Mouse (Mus musculus) CH12.LX (cell line): ENCODE measurements around the gene Sigirr. TPM values are rescaled to one million over a fixed set of nuclear protein-coding genes. Genes with fewer than 3 reads are reported as not detected.

Experiments
- DNase-seq: peaks from one replicate; pipeline ENCODE4 v3.0.0-alpha.2; 2013; ENCODE audit errors: extremely low read depth
- H3K27ac ChIP-seq: 2 replicates; pipeline ENCODE4 v1.5.1; 2012; ENCODE audit warnings: low read depth, mild to moderate bottlenecking, control low read depth, moderate library complexity; ENCODE audit not compliant: insufficient read depth
- H3K27me3 ChIP-seq: replicated peaks from 2 replicates; pipeline ENCODE3; 2012; ENCODE audit warnings: inconsistent platforms
- H3K36me3 ChIP-seq, 2 experiments: replicated peaks in 1 of 2; 2 replicates each; pipeline versions ENCODE3 to v1.6.1; 2012; ENCODE audit warnings: inconsistent platforms in 1 of 2, low read length in 1 of 2, mild to moderate bottlenecking in 1 of 2, mixed read lengths in 1 of 2, moderate library complexity in 1 of 2; ENCODE audit not compliant: control insufficient read depth in 1 of 2, insufficient read depth in 1 of 2
- H3K4me1 ChIP-seq, 2 experiments: 2 replicates each; pipeline ENCODE4 v1.6.1; 2012; ENCODE audit warnings: inconsistent platforms in 1 of 2, moderate library complexity in 1 of 2; ENCODE audit not compliant: insufficient read depth in 2 of 2, control insufficient read depth in 1 of 2
- H3K4me2 ChIP-seq: 2 replicates; pipeline ENCODE4 v1.6.1; 2012; ENCODE audit warnings: low read depth, mild to moderate bottlenecking, control low read depth; ENCODE audit not compliant: poor library complexity, insufficient read depth, severe bottlenecking
- H3K4me3 ChIP-seq, 3 experiments: fragments of 150-350 bp in 1 of 3; sonication (generic) in 1 of 3; replicated peaks in 1 of 3; 2 replicates each; pipeline versions ENCODE3 to v1.5.1; 2011 to 2012; ENCODE audit warnings: low read depth in 2 of 3, low read length in 2 of 3, mild to moderate bottlenecking in 2 of 3, moderate library complexity in 2 of 3, control low read depth in 1 of 3, improper control_type of control experiment in 1 of 3, inconsistent platforms in 1 of 3, mixed read lengths in 1 of 3; ENCODE audit not compliant: poor library complexity in 1 of 3
- H3K79me2 ChIP-seq: replicated peaks from 2 replicates; pipeline ENCODE4 v1.6.1; 2012; ENCODE audit warnings: mild to moderate bottlenecking, moderate library complexity; ENCODE audit not compliant: control insufficient read depth, poor library complexity, insufficient read depth, severe bottlenecking; ENCODE audit errors: extremely low read depth
- H3K9ac ChIP-seq: 2 replicates; pipeline ENCODE4 v1.6.1; 2012; ENCODE audit warnings: low read depth, mild to moderate bottlenecking, control low read depth, moderate library complexity; ENCODE audit not compliant: insufficient read depth
- H3K9me3 ChIP-seq: replicated peaks from 2 replicates; pipeline ENCODE3; 2012; ENCODE audit warnings: low read length, inconsistent platforms, mixed read lengths
- BHLHE40 ChIP-seq: IDR thresholded peaks from 2 replicates; pipeline ENCODE4 v1.6.1; 2011; ENCODE audit warnings: mild to moderate bottlenecking, low read depth, low read length, improper control_type of control experiment
- CHD1 ChIP-seq: IDR thresholded peaks from 2 replicates; pipeline ENCODE4 v1.6.1; 2012; ENCODE audit warnings: low read depth, low read length, improper control_type of control experiment, inconsistent platforms
- CHD2 ChIP-seq: IDR thresholded peaks from 2 replicates; pipeline ENCODE4 v1.6.1; 2011; ENCODE audit warnings: low read length, improper control_type of control experiment
- CTCF ChIP-seq, 2 experiments: IDR thresholded peaks in 1 of 2; conservative IDR thresholded peaks in 1 of 2; 2 replicates each; pipeline ENCODE4 v1.5.1; 2011 to 2012; ENCODE audit warnings: low read depth in 2 of 2, low read length in 2 of 2, improper control_type of control experiment in 1 of 2, inconsistent platforms in 1 of 2, mild to moderate bottlenecking in 1 of 2, moderate library complexity in 1 of 2
- E2F4 ChIP-seq: IDR thresholded peaks from 2 replicates; pipeline ENCODE4 v1.6.1; 2011; ENCODE audit warnings: low read depth, low read length, improper control_type of control experiment; ENCODE audit not compliant: insufficient replicate concordance
- ELF1 ChIP-seq: IDR thresholded peaks from 2 replicates; pipeline ENCODE4 v1.6.1; 2014; ENCODE audit warnings: low read depth, mild to moderate bottlenecking, inconsistent platforms, low read length, improper control_type of control experiment
- EP300 ChIP-seq: IDR thresholded peaks from 2 replicates; pipeline ENCODE4 v1.6.1; 2011; ENCODE audit warnings: low read length, improper control_type of control experiment
- ETS1 ChIP-seq: conservative IDR thresholded peaks from 2 replicates; pipeline ENCODE4 v1.6.1; 2012; ENCODE audit warnings: low read depth, mild to moderate bottlenecking, inconsistent platforms, low read length, improper control_type of control experiment, moderate library complexity
- GABPA ChIP-seq: IDR thresholded peaks from 2 replicates; pipeline ENCODE4 v1.6.1; 2012; ENCODE audit warnings: low read depth, low read length, improper control_type of control experiment, inconsistent platforms; ENCODE audit not compliant: insufficient replicate concordance
- HCFC1 ChIP-seq: IDR thresholded peaks from 2 replicates; pipeline ENCODE4 v1.6.1; 2012; ENCODE audit warnings: low read depth, mild to moderate bottlenecking, inconsistent platforms, low read length, improper control_type of control experiment
- IRF4 ChIP-seq: IDR thresholded peaks from 2 replicates; pipeline ENCODE4 v1.6.1; 2014; ENCODE audit warnings: low read depth, mild to moderate bottlenecking, inconsistent platforms, low read length, improper control_type of control experiment
- JUN ChIP-seq: IDR thresholded peaks from 2 replicates; pipeline ENCODE4 v1.6.1; 2011; ENCODE audit warnings: low read depth, mild to moderate bottlenecking, low read length, improper control_type of control experiment, moderate library complexity; ENCODE audit not compliant: insufficient read depth
- JUND ChIP-seq: conservative IDR thresholded peaks from 2 replicates; pipeline ENCODE4 v1.6.1; 2011; ENCODE audit warnings: low read depth, low read length, improper control_type of control experiment
- KAT2A ChIP-seq: IDR thresholded peaks from 2 replicates; pipeline ENCODE4 v1.6.1; 2012; ENCODE audit warnings: low read length, improper control_type of control experiment, inconsistent platforms; ENCODE audit not compliant: insufficient replicate concordance
- MAFK ChIP-seq: IDR thresholded peaks from 2 replicates; pipeline ENCODE4 v1.6.1; 2011; ENCODE audit warnings: low read length, improper control_type of control experiment; ENCODE audit not compliant: insufficient replicate concordance
- MAX ChIP-seq: IDR thresholded peaks from 2 replicates; pipeline ENCODE4 v1.6.1; 2011; ENCODE audit warnings: low read length, improper control_type of control experiment
- MAZ ChIP-seq: IDR thresholded peaks from 2 replicates; pipeline ENCODE4 v1.6.1; 2012; ENCODE audit warnings: low read depth, mild to moderate bottlenecking, inconsistent platforms, low read length, improper control_type of control experiment, moderate library complexity
- MEF2A ChIP-seq: IDR thresholded peaks from 2 replicates; pipeline ENCODE4 v1.6.1; 2014; ENCODE audit warnings: low read depth, mild to moderate bottlenecking, inconsistent platforms, low read length, improper control_type of control experiment, borderline replicate concordance
- MXI1 ChIP-seq: IDR thresholded peaks from 2 replicates; pipeline ENCODE4 v1.6.1; 2011; ENCODE audit warnings: mild to moderate bottlenecking, low read depth, low read length, improper control_type of control experiment
- MYC ChIP-seq: IDR thresholded peaks from 2 replicates; pipeline ENCODE4 v1.6.1; 2011; ENCODE audit warnings: low read depth, mild to moderate bottlenecking, improper control_type of control experiment, low read length
- NELFE ChIP-seq: IDR thresholded peaks from 2 replicates; pipeline ENCODE4 v1.6.1; 2011; ENCODE audit warnings: low read depth, low read length, improper control_type of control experiment
- NRF1 ChIP-seq: IDR thresholded peaks from 2 replicates; pipeline ENCODE4 v1.6.1; 2014; ENCODE audit warnings: low read depth, mild to moderate bottlenecking, inconsistent platforms, low read length, improper control_type of control experiment, moderate library complexity
- POLR2A ChIP-seq: IDR thresholded peaks from 2 replicates; pipeline ENCODE4 v1.6.1; 2011; ENCODE audit warnings: low read depth, mild to moderate bottlenecking, improper control_type of control experiment, low read length
- POLR2AphosphoS2 ChIP-seq: IDR thresholded peaks from 2 replicates; pipeline ENCODE4 v1.6.1; 2011; ENCODE audit warnings: low read depth, low read length, improper control_type of control experiment
- RAD21 ChIP-seq: IDR thresholded peaks from 2 replicates; pipeline ENCODE4 v1.6.1; 2011; ENCODE audit warnings: low read depth, mild to moderate bottlenecking, low read length, improper control_type of control experiment, moderate library complexity
- SIN3A ChIP-seq: IDR thresholded peaks from 2 replicates; pipeline ENCODE4 v1.6.1; 2012; ENCODE audit warnings: low read length, improper control_type of control experiment, inconsistent platforms
- SMC3 ChIP-seq: IDR thresholded peaks from 2 replicates; pipeline ENCODE4 v1.6.1; 2011; ENCODE audit warnings: low read depth, low read length, improper control_type of control experiment
- TBP ChIP-seq: conservative IDR thresholded peaks from 2 replicates; pipeline ENCODE4 v1.6.1; 2011; ENCODE audit warnings: low read depth, low read length, improper control_type of control experiment
- TCF12 ChIP-seq: IDR thresholded peaks from 2 replicates; pipeline ENCODE4 v1.6.1; 2014; ENCODE audit warnings: low read depth, mild to moderate bottlenecking, inconsistent platforms, low read length, improper control_type of control experiment
- UBTF ChIP-seq: IDR thresholded peaks from 2 replicates; pipeline ENCODE4 v1.6.1; 2012; ENCODE audit warnings: low read depth, mild to moderate bottlenecking, inconsistent platforms, low read length, improper control_type of control experiment, moderate library complexity
- USF1 ChIP-seq: IDR thresholded peaks from 2 replicates; pipeline ENCODE4 v1.6.1; 2014; ENCODE audit warnings: low read depth, mild to moderate bottlenecking, inconsistent platforms, low read length, improper control_type of control experiment
- USF2 ChIP-seq: conservative IDR thresholded peaks from 2 replicates; pipeline ENCODE4 v1.6.1; 2011; ENCODE audit warnings: low read depth, low read length, improper control_type of control experiment
- ZC3H11A ChIP-seq: IDR thresholded peaks from 2 replicates; pipeline ENCODE4 v1.6.1; 2012; ENCODE audit warnings: low read depth, mild to moderate bottlenecking, inconsistent platforms, low read length, improper control_type of control experiment
- ZKSCAN1 ChIP-seq: IDR thresholded peaks from 2 replicates; pipeline ENCODE4 v1.6.1; 2012; ENCODE audit warnings: low read depth, inconsistent platforms, low read length, improper control_type of control experiment, borderline replicate concordance
- ZMIZ1 ChIP-seq: IDR thresholded peaks from 2 replicates; pipeline ENCODE4 v1.6.1; 2012; ENCODE audit warnings: low read depth, mild to moderate bottlenecking, inconsistent platforms, low read length, improper control_type of control experiment
- ZNF384 ChIP-seq: IDR thresholded peaks from 2 replicates; pipeline ENCODE4 v1.6.1; 2012; ENCODE audit warnings: low read depth, low read length, improper control_type of control experiment, inconsistent platforms
- dilution Hi-C: fragments of 300-500 bp; cut with MboI; formaldehyde crosslinking; loops from 2 replicates; pipeline ENCODE4 v1.14.3; 2020; ENCODE audit warnings: low sequenced_read_pairs; ENCODE audit not compliant: extremely low pct_unique_long_range_greater_than_20kb, extremely low pct_ligation_motif_present
- in situ Hi-C: fragments of 300-500 bp; cut with MboI; formaldehyde crosslinking; loops from 3 replicates; pipeline ENCODE4 v1.14.3; 2019; ENCODE audit warnings: low sequenced_read_pairs, low pct_ligation_motif_present, low pct_unique_long_range_greater_than_20kb, mixed read lengths
- polyA plus RNA-seq: library from polyadenylated mRNA; unstranded; fragments of >175 nt; gene quantifications from 2 replicates; pipeline ENCODE4 v1.2.1, GENCODE M21; 2012; ENCODE audit warnings: low read depth; ENCODE audit not compliant: insufficient read length
- total RNA-seq, 2 experiments: library from RNA; depleted of rRNA; stranded (reverse); fragments of 300-350 nt in 1 of 2; fragments of >200 nt in 1 of 2; gene quantifications; 2 replicates each; pipeline ENCODE4 v1.2.3; 2012 to 2014

The Sigirr gene
- total and polyA plus RNA-seq, 3 experiments = 15.6 to 19.2 (median 16.1) TPM

DNA sequence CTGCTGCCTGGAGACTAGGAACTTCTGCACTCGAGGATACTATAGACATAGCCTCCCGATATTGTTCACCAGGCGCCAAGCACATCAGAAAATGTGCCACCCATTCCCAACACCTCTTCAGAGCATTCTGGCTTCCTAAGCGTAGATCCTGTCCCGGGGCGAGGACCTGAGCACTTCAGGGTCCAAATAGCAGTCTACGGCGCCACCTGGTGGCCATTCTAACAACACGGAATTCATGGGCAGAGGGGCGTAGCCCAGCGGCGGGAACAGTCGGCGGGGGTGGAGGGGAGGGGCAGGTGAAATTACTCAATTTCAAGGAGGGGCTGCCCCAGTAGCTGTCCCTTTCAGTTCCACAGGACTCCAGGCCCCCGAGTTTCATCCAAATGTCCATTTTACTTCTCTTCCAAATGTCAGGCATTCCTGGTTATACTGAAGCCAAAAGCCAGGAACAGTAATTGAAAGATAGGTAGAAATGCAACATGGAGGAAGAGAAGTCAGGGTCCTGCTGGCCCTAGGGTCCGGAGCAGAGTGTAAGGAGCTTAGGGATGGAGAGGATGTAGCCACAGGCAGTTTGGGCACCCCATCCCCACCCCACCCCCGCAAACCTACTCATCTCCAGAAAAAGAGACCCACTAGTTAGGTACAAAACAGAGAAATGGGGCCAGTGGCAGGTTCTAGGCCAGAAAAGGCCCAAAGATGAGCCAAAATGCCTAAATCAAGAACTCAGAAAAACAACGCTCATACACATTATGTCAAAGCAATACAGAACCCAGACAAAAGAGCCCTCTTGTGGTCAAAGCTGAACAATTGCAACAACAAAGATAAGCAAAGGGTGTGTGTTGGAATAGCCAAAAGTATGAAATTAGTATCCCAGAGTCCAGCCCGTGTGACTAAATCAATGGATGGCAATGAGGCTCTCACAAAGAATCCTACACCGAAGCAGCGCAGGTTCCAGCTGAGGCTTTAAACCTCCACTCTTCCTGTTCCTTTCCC, 51.9 kb downstream of the Sigirr start:
- H3K9me3 ChIP-seq = peaks cover 4% of the 10 kb centered on the region
- 0 out of 2 replicates have a peak overlapping the region, but pooled peaks have one; percentile 11 for H3K27ac ChIP-seq
- peaks cover 6% of the 10 kb centered on the region for H3K27me3 ChIP-seq
- H3K4me3 ChIP-seq = peak overlapping the region in 2 of 3 experiments; percentile 36 to 39
- H3K4me2 ChIP-seq = peak overlapping the region; percentile 97
- no peaks in the 10 kb centered on the region for H3K36me3 ChIP-seq
- no peaks in the 10 kb centered on the region for H3K79me2 ChIP-seq
- in situ Hi-C loops (loop anchor here (5.0 kb wide), 1 partner anchor 36 kb away; the partner anchor contains the start of gene Ifitm3), dilution Hi-C loops (no loop called here)
- H3K9ac ChIP-seq = peak overlapping the region; percentile 45
- DNase-seq = peak; percentile 95
- peaks cover 8 to 23% of the 10 kb centered on the region in 2 experiments for H3K4me1 ChIP-seq
- TF ChIP-seq NRF1 (no peak), ETS1 (no peak), ZMIZ1 (no peak), CTCF (conservative IDR thresholded peaks at IDR 0.05 in 1 of 2, IDR thresholded peaks at IDR 0.05 in 1 of 2; ENCODE audit: low read depth in 2 of 2, low read length in 2 of 2) (peak; percentile 35 to 99; a peak in 3 of 4 replicates), USF1 (no peak), ZC3H11A (peak; percentile 99), CHD2 (0 out of 2 replicates have a peak, but pooled peaks have one; percentile 16), MAX (no peak; the same call in 1 of the 2 replicates), USF2 (no peak), MEF2A (0 out of 2 replicates have a peak, but pooled peaks have one; percentile 27), EP300 (no peak), MAZ (peak; percentile 89), MAFK (no peak), SMC3 (peak; percentile 99), MXI1 (peak; percentile 67), GABPA (no peak), JUND (no peak), BHLHE40 (peak; percentile 23; the same call in 1 of the 2 replicates), KAT2A (no peak), SIN3A (no peak; the same call in none of the 2 replicates), POLR2A (no peak), HCFC1 (peak; percentile 22; the same call in 1 of the 2 replicates), UBTF (no peak), CHD1 (no peak), TCF12 (0 out of 2 replicates have a peak, but pooled peaks have one; percentile 18), ZKSCAN1 (no peak), E2F4 (peak; percentile 76; the same call in 1 of the 2 replicates), TBP (no peak), POLR2AphosphoS2 (no peak), IRF4 (peak; percentile 63), JUN (no peak), ELF1 (peak; percentile 43; the same call in 1 of the 2 replicates), RAD21 (peak; percentile 97), MYC (0 out of 2 replicates have a peak, but pooled peaks have one; percentile 7), ZNF384 (peak; percentile 18; the same call in 1 of the 2 replicates), NELFE (0 out of 2 replicates have a peak, but pooled peaks have one; percentile 40)
